Mouse (Mus musculus) embryonic facial prominence, embryonic 12.5 days (tissue): ENCODE results near the gene Apoh. TPM values are rescaled to one million over a fixed set of nuclear protein-coding genes. Genes with fewer than 3 reads are reported as not detected.

ENCODE experiments used
- ATAC-seq: fragments of 200-750 bp; cut with Nextera tagmentation; 2 replicates; pipeline ENCODE4 v1.8.0; 2017; ENCODE audit not compliant: insufficient number of reproducible peaks, insufficient read depth, low FRiP score, low TSS enrichment
- H3K27ac ChIP-seq: fragments of 300-500 bp; sonication (generic); 2 replicates; pipeline ENCODE4 v1.5.1; 2016; ENCODE audit warnings: mild to moderate bottlenecking
- H3K27me3 ChIP-seq: fragments of 300-500 bp; sonication (generic); 2 replicates; pipeline ENCODE4 v1.6.1; 2016; ENCODE audit warnings: mild to moderate bottlenecking, moderate library complexity
- H3K36me3 ChIP-seq: fragments of 300-500 bp; sonication (generic); 2 replicates; pipeline ENCODE4 v1.6.1; 2016; ENCODE audit warnings: mild to moderate bottlenecking
- H3K4me1 ChIP-seq: fragments of 300-500 bp; sonication (generic); 2 replicates; pipeline ENCODE4 v1.6.1; 2016
- H3K4me2 ChIP-seq: fragments of 300-500 bp; sonication (generic); replicated peaks from 2 replicates; pipeline ENCODE4 v1.6.1; 2016; ENCODE audit warnings: mild to moderate bottlenecking, moderate library complexity
- H3K4me3 ChIP-seq: fragments of 300-500 bp; sonication (generic); 2 replicates; pipeline ENCODE4 v1.5.1; 2016; ENCODE audit warnings: mild to moderate bottlenecking
- H3K9ac ChIP-seq: fragments of 300-500 bp; sonication (generic); 2 replicates; pipeline ENCODE4 v1.6.1; 2016; ENCODE audit warnings: mild to moderate bottlenecking, moderate library complexity
- H3K9me3 ChIP-seq: fragments of 300-500 bp; sonication (generic); 2 replicates; pipeline ENCODE4 v1.6.1; 2016; ENCODE audit warnings: mild to moderate bottlenecking, moderate library complexity
- WGBS: fragments of 180-500 bp; shearing (Covaris S2); methylation state at CpG from one replicate; pipeline ENCODE4 v1.1.7; 2016; 5-methylcytosine and 5-hydroxymethylcytosine counted together
- polyA plus RNA-seq: library from polyadenylated mRNA; unstranded; fragments of >200 nt; fragmentation: Nextera tagmentation; extraction: Ambion mirVana; gene quantifications from 2 replicates; pipeline ENCODE4 v1.2.1, GENCODE M21; 2016

Apoh gene
- polyA plus RNA-seq, 1 experiment from 2014 or later, result 0.46 TPM

GRCm38 (mm10) chr11:108384920-108385665, 41.9 kb downstream of the Apoh start:
- no peak overlapping the region for H3K9ac ChIP-seq
- WGBS, result 65% methylated on average over 4 of the region's 4 CpGs

GRCm38 (mm10) chr11:108385666-108386024, 42.5 kb downstream of the Apoh start:
- H3K4me3 ChIP-seq, result no peak overlapping the region
- no peak overlapping the region for H3K9ac ChIP-seq
- 89% methylated on average over 1 of the region's 1 CpGs for WGBS
- no peak for ATAC-seq
- H3K9me3 ChIP-seq, result no peaks in the 10 kb centered on the region
- H3K4me2 ChIP-seq, result no peak overlapping the region
- H3K4me1 ChIP-seq, result no peaks in the 10 kb centered on the region
- H3K27me3 ChIP-seq, result no peaks in the 10 kb centered on the region
- no peak overlapping the region for H3K27ac ChIP-seq
- no peaks in the 10 kb centered on the region for H3K36me3 ChIP-seq

More at GRCm38 (mm10) chr11:108384920-108385665, 41.9 kb downstream of the Apoh start:
- Histone ChIP-seq H3K36me3 (no peaks in the 10 kb centered on the region), H3K27me3 (no peaks in the 10 kb centered on the region), H3K9me3 (no peaks in the 10 kb centered on the region), H3K27ac (no peak overlapping the region), H3K4me1 (no peaks in the 10 kb centered on the region), H3K4me3 (no peak overlapping the region), H3K4me2 (no peak overlapping the region)
- ATAC-seq, result no peak

- no peaks in the 10 kb centered on the region for H3K4me1 ChIP-seq
- no peak overlapping the region for H3K9ac ChIP-seq
- no peak overlapping the region for H3K4me3 ChIP-seq
- H3K9me3 ChIP-seq, result no peaks in the 10 kb centered on the region
- H3K27me3 ChIP-seq, result no peaks in the 10 kb centered on the region
- H3K4me2 ChIP-seq, result no peak overlapping the region
- no peak for ATAC-seq
- no peaks in the 10 kb centered on the region for H3K36me3 ChIP-seq
- 95% methylated on average over 9 of the region's 9 CpGs for WGBS
- H3K27ac ChIP-seq, result no peak overlapping the region
Measured at GRCm38 (mm10) chr11:108395061-108395460, 51.9 kb downstream of the Apoh start.

GRCm38 (mm10) chr11:108396076-108396829, 53.1 kb downstream of the Apoh start:
- H3K9me3 ChIP-seq, result no peaks in the 10 kb centered on the region
- no peak overlapping the region for H3K9ac ChIP-seq
- H3K4me1 ChIP-seq, result no peaks in the 10 kb centered on the region
- WGBS, result 83% methylated on average over 7 of the region's 7 CpGs
- H3K36me3 ChIP-seq, result no peaks in the 10 kb centered on the region
- no peak overlapping the region for H3K4me2 ChIP-seq
- no peaks in the 10 kb centered on the region for H3K27me3 ChIP-seq
- H3K4me3 ChIP-seq, result no peak overlapping the region
- no peak for ATAC-seq
- no peak overlapping the region for H3K27ac ChIP-seq

- Histone ChIP-seq H3K4me3 (no peak overlapping the region), H3K9me3 (no peaks in the 10 kb centered on the region), H3K4me2 (no peak overlapping the region), H3K27ac (no peak overlapping the region), H3K4me1 (no peaks in the 10 kb centered on the region), H3K9ac (no peak overlapping the region), H3K27me3 (no peaks in the 10 kb centered on the region), H3K36me3 (no peaks in the 10 kb centered on the region)
- WGBS, result 54% methylated on average over 8 of the region's 9 CpGs
- ATAC-seq, result peak; percentile 15; the same call in 1 of the 2 replicates
Measured at GRCm38 (mm10) chr11:108409876-108410644, 66.9 kb downstream of the Apoh start.

GRCm38 (mm10) chr11:108416360-108416759, 73.2 kb downstream of the Apoh start:
- no peak overlapping the region for H3K4me3 ChIP-seq
- no peak overlapping the region for H3K4me2 ChIP-seq
- no peaks in the 10 kb centered on the region for H3K36me3 ChIP-seq
- H3K27me3 ChIP-seq, result no peaks in the 10 kb centered on the region
- no peak overlapping the region for H3K27ac ChIP-seq
- no peaks in the 10 kb centered on the region for H3K9me3 ChIP-seq
- peaks cover 4% of the 10 kb centered on the region; the same call in 1 of the 2 replicates for H3K4me1 ChIP-seq
- WGBS, result 90% methylated on average over 1 of the region's 1 CpGs
- no peak for ATAC-seq
- no peak overlapping the region for H3K9ac ChIP-seq

GRCm38 (mm10) chr11:108418540-108418939, 75.4 kb downstream of the Apoh start:
- Histone ChIP-seq H3K9ac (no peak overlapping the region), H3K27ac (no peak overlapping the region), H3K4me1 (peaks cover 4% of the 10 kb centered on the region; the same call in 1 of the 2 replicates), H3K4me2 (no peak overlapping the region), H3K27me3 (peaks cover 5% of the 10 kb centered on the region; the same call in 1 of the 2 replicates), H3K9me3 (no peaks in the 10 kb centered on the region), H3K36me3 (no peaks in the 10 kb centered on the region), H3K4me3 (no peak overlapping the region)
- WGBS, result 33% methylated on average over 1 of the region's 1 CpGs
- ATAC-seq, result no peak

- H3K36me3 ChIP-seq, result no peaks in the 10 kb centered on the region
- H3K4me2 ChIP-seq, result no peak overlapping the region
- peaks cover 4% of the 10 kb centered on the region; the same call in 1 of the 2 replicates for H3K4me1 ChIP-seq
- ATAC-seq, result no peak
- WGBS, result 87% methylated on average over 6 of the region's 6 CpGs
- H3K9me3 ChIP-seq, result no peaks in the 10 kb centered on the region
- no peak overlapping the region for H3K9ac ChIP-seq
- no peak overlapping the region for H3K4me3 ChIP-seq
- peaks cover 5% of the 10 kb centered on the region; the same call in 1 of the 2 replicates for H3K27me3 ChIP-seq
- H3K27ac ChIP-seq, result no peak overlapping the region; the same call in 1 of the 2 replicates
Measured at GRCm38 (mm10) chr11:108419242-108419641, 76.1 kb downstream of the Apoh start.

GRCm38 (mm10) chr11:108420751-108421150, 77.6 kb downstream of the Apoh start:
- ATAC-seq, result no peak

GRCm38 (mm10) chr11:108423221-108423620, 80.1 kb downstream of the Apoh start:
- H3K36me3 ChIP-seq, result no peaks in the 10 kb centered on the region
- H3K27ac ChIP-seq, result no peak overlapping the region
- H3K4me2 ChIP-seq, result no peak overlapping the region
- peaks cover 5% of the 10 kb centered on the region; the same call in 1 of the 2 replicates for H3K27me3 ChIP-seq
- H3K9me3 ChIP-seq, result no peaks in the 10 kb centered on the region
- ATAC-seq, result no peak
- no peak overlapping the region for H3K4me3 ChIP-seq
- H3K4me1 ChIP-seq, result peaks cover 4% of the 10 kb centered on the region; the same call in 1 of the 2 replicates
- WGBS, result 64% methylated on average over 7 of the region's 7 CpGs
- H3K9ac ChIP-seq, result no peak overlapping the region

More at GRCm38 (mm10) chr11:108420751-108421150, 77.6 kb downstream of the Apoh start:
- H3K4me2 ChIP-seq, result no peak overlapping the region
- no peak overlapping the region for H3K27ac ChIP-seq
- H3K4me3 ChIP-seq, result no peak overlapping the region
- H3K9ac ChIP-seq, result no peak overlapping the region
- H3K9me3 ChIP-seq, result no peaks in the 10 kb centered on the region
- H3K36me3 ChIP-seq, result no peaks in the 10 kb centered on the region
- 76% methylated on average over 4 of the region's 4 CpGs for WGBS
- H3K27me3 ChIP-seq, result peaks cover 5% of the 10 kb centered on the region; the same call in 1 of the 2 replicates
- peaks cover 4% of the 10 kb centered on the region; the same call in 1 of the 2 replicates for H3K4me1 ChIP-seq

- Histone ChIP-seq H3K9ac (no peak overlapping the region), H3K4me1 (peaks cover 4% of the 10 kb centered on the region; the same call in 1 of the 2 replicates), H3K9me3 (no peaks in the 10 kb centered on the region), H3K4me3 (peak overlapping the region; percentile 66; the same call in 1 of the 2 replicates), H3K27ac (no peak overlapping the region), H3K4me2 (peak overlapping the region; percentile 65), H3K27me3 (peaks cover 5% of the 10 kb centered on the region; the same call in 1 of the 2 replicates), H3K36me3 (no peaks in the 10 kb centered on the region)
- 2% methylated on average over 5 of the region's 5 CpGs for WGBS
- ATAC-seq, result no peak
Measured at GRCm38 (mm10) chr11:108424111-108424510, 81.0 kb downstream of the Apoh start.
